Mouse (Mus musculus) C2C12 (cell line): ENCODE results near the gene Akap13. TPM values are rescaled to one million over a fixed set of nuclear protein-coding genes. Genes with fewer than 3 reads are reported as not detected.

Source experiments
- H3K27me3 ChIP-seq: one replicate; pipeline ENCODE4 v1.6.1; 2011; ENCODE audit not compliant: control insufficient read depth, insufficient read depth, insufficient read length
- H3K36me3 ChIP-seq: one replicate; pipeline ENCODE4 v1.6.1; 2011; ENCODE audit not compliant: control insufficient read depth, insufficient read depth
- H3K4me3 ChIP-seq: one replicate; pipeline ENCODE4 v1.5.1; 2011; ENCODE audit warnings: mild to moderate bottlenecking, control low read depth; ENCODE audit not compliant: poor library complexity, insufficient read depth, severe bottlenecking
- H3K79me2 ChIP-seq: one replicate; pipeline ENCODE4 v1.6.1; 2011; ENCODE audit not compliant: control insufficient read depth, insufficient read depth
- H3K79me3 ChIP-seq: one replicate; pipeline ENCODE4 v1.6.1; 2011; ENCODE audit warnings: low read depth, control low read depth
- H3ac ChIP-seq: one replicate; pipeline ENCODE3; 2011; ENCODE audit warnings: low read depth; ENCODE audit not compliant: control insufficient read depth, insufficient read length
- CEBPB ChIP-seq: IDR thresholded peaks from one replicate; pipeline ENCODE4 v1.6.1; 2011; ENCODE audit warnings: low read depth, mild to moderate bottlenecking, control low read depth, moderate library complexity
- CTCF ChIP-seq: IDR thresholded peaks from one replicate; pipeline ENCODE4 v1.5.1; 2011; ENCODE audit not compliant: control insufficient read depth, insufficient read depth, insufficient read length
- FOSL1 ChIP-seq: IDR thresholded peaks from one replicate; pipeline ENCODE4 v1.8.0; 2011; ENCODE audit warnings: mild to moderate bottlenecking, low read length; ENCODE audit not compliant: poor library complexity, insufficient read depth, severe bottlenecking
- MAX ChIP-seq: IDR thresholded peaks from one replicate; pipeline ENCODE4 v1.6.1; 2011; ENCODE audit warnings: mild to moderate bottlenecking, control low read depth
- MYOD1 ChIP-seq: IDR thresholded peaks from one replicate; pipeline ENCODE4 v1.6.1; 2011; ENCODE audit warnings: low read depth; ENCODE audit not compliant: control insufficient read depth, insufficient read length
- MYOG ChIP-seq: IDR thresholded peaks from one replicate; pipeline ENCODE4 v1.6.1; 2011; ENCODE audit not compliant: control insufficient read depth, insufficient read length; ENCODE audit errors: extremely low read depth
- USF1 ChIP-seq: IDR thresholded peaks from one replicate; pipeline ENCODE4 v1.6.1; 2011; ENCODE audit warnings: low read depth, mild to moderate bottlenecking, control low read depth, moderate library complexity
- polyA plus RNA-seq: library from polyadenylated mRNA; unstranded; fragments of >200 nt; fragmentation: generic; extraction: Trizol; gene quantifications from one replicate; pipeline ENCODE4 v1.2.1, GENCODE M21; 2012; ENCODE audit warnings: missing spikeins

Akap13 gene
- polyA plus RNA-seq, 1 experiment: 11.1 TPM

- H3K36me3 ChIP-seq: peaks cover 34% of the 10 kb centered on the region
- no peaks in the 10 kb centered on the region for H3K27me3 ChIP-seq
- no peak overlapping the region for H3K4me3 ChIP-seq
- no peak overlapping the region for H3ac ChIP-seq
- H3K79me2 ChIP-seq: no peaks in the 10 kb centered on the region
- no peaks in the 10 kb centered on the region for H3K79me3 ChIP-seq
- TF ChIP-seq MYOG (no peak), MAX (no peak), CTCF (no peak), MYOD1 (no peak), USF1 (no peak), FOSL1 (no peak), CEBPB (no peak)
Measured at GRCm38 (mm10) chr7:75686046-75686826, 230.9 kb downstream of the Akap13 start.

GRCm38 (mm10) chr7:75686827-75687164 lies 231.5 kb downstream of the Akap13 start:
- H3K36me3 ChIP-seq: peaks cover 34% of the 10 kb centered on the region
- no peaks in the 10 kb centered on the region for H3K79me2 ChIP-seq
- H3K4me3 ChIP-seq: no peak overlapping the region
- TF ChIP-seq MYOD1: no peak
- no peak overlapping the region for H3ac ChIP-seq
- no peaks in the 10 kb centered on the region for H3K79me3 ChIP-seq
- H3K27me3 ChIP-seq: no peaks in the 10 kb centered on the region

GRCm38 (mm10) chr7:75688144-75688543 lies 232.8 kb downstream of the Akap13 start:
- H3K27me3 ChIP-seq: no peaks in the 10 kb centered on the region
- H3K36me3 ChIP-seq: peaks cover 34% of the 10 kb centered on the region
- no peak overlapping the region for H3ac ChIP-seq
- H3K79me3 ChIP-seq: no peaks in the 10 kb centered on the region
- TF ChIP-seq MYOD1 (no peak), FOSL1 (no peak), CEBPB (no peak), CTCF (no peak), MYOG (no peak), MAX (no peak)
- no peak overlapping the region for H3K4me3 ChIP-seq
- H3K79me2 ChIP-seq: no peaks in the 10 kb centered on the region

GRCm38 (mm10) chr7:75694777-75695176 lies 239.4 kb downstream of the Akap13 start:
- no peak for TF ChIP-seq FOSL1
- TF ChIP-seq MYOD1: no peak
- TF ChIP-seq CTCF: no peak
- no peak for TF ChIP-seq USF1
- no peak for TF ChIP-seq MAX
- no peak for TF ChIP-seq MYOG
- TF ChIP-seq CEBPB: no peak
- peaks cover 22% of the 10 kb centered on the region for H3K36me3 ChIP-seq
- no peak overlapping the region for H3K4me3 ChIP-seq
- H3K79me2 ChIP-seq: no peaks in the 10 kb centered on the region
- H3K79me3 ChIP-seq: no peaks in the 10 kb centered on the region
- H3K27me3 ChIP-seq: no peaks in the 10 kb centered on the region
- no peak overlapping the region for H3ac ChIP-seq

- H3K36me3 ChIP-seq: peaks cover 48% of the 10 kb centered on the region
- no peak overlapping the region for H3ac ChIP-seq
- H3K27me3 ChIP-seq: no peaks in the 10 kb centered on the region
- no peak overlapping the region for H3K4me3 ChIP-seq
- TF ChIP-seq MAX (no peak), MYOG (no peak), MYOD1 (no peak), USF1 (no peak), FOSL1 (no peak), CTCF (no peak), CEBPB (no peak)
- no peaks in the 10 kb centered on the region for H3K79me2 ChIP-seq
- no peaks in the 10 kb centered on the region for H3K79me3 ChIP-seq
Measured at GRCm38 (mm10) chr7:75699836-75700235, 244.5 kb downstream of the Akap13 start.

GRCm38 (mm10) chr7:75700771-75701345 lies 245.5 kb downstream of the Akap13 start:
- no peaks in the 10 kb centered on the region for H3K79me2 ChIP-seq
- no peaks in the 10 kb centered on the region for H3K79me3 ChIP-seq
- no peak for TF ChIP-seq MYOD1
- no peak overlapping the region for H3K4me3 ChIP-seq
- H3K36me3 ChIP-seq: peaks cover 53% of the 10 kb centered on the region
- H3K27me3 ChIP-seq: no peaks in the 10 kb centered on the region
- no peak overlapping the region for H3ac ChIP-seq
